Mouse (Mus musculus) stomach, postnatal 0 days (tissue): ENCODE measurements around the gene Pip5k1b. TPM values are rescaled to one million over a fixed set of nuclear protein-coding genes. Genes with fewer than 3 reads are reported as not detected.
A peak's percentile ranks its signal among the peaks of the same experiment; 100 is the strongest.

Source experiments
- ATAC-seq: fragments of 200-750 bp; cut with Nextera tagmentation; 2 replicates; pipeline ENCODE4 v1.8.0; 2017; ENCODE audit not compliant: low FRiP score, low TSS enrichment
- DNase-seq: peaks from one replicate; pipeline ENCODE4 v3.0.0-alpha.2; 2016; ENCODE audit warnings: low spot score
- H3K27ac ChIP-seq: fragments of 300-500 bp; sonication (generic); replicated peaks from 2 replicates; pipeline ENCODE4 v1.5.1; 2014; ENCODE audit warnings: mild to moderate bottlenecking, control low read depth
- H3K27me3 ChIP-seq: fragments of 300-500 bp; sonication (generic); 2 replicates; pipeline ENCODE4 v1.6.1; 2014; ENCODE audit warnings: low read length; ENCODE audit not compliant: control insufficient read depth, insufficient read depth
- H3K36me3 ChIP-seq: fragments of 300-500 bp; sonication (generic); 2 replicates; pipeline ENCODE4 v1.6.1; 2014; ENCODE audit warnings: low read length, mixed read lengths; ENCODE audit not compliant: control insufficient read depth, insufficient read depth
- H3K4me1 ChIP-seq: fragments of 300-500 bp; sonication (generic); replicated peaks from 2 replicates; pipeline ENCODE4 v1.6.1; 2014; ENCODE audit warnings: antibody characterized with exemption; ENCODE audit not compliant: control insufficient read depth, insufficient read depth
- H3K4me2 ChIP-seq: fragments of 300-500 bp; sonication (generic); replicated peaks from 2 replicates; pipeline ENCODE4 v1.6.1; 2014; ENCODE audit warnings: low read depth, mild to moderate bottlenecking, control low read depth, moderate library complexity
- H3K4me3 ChIP-seq: fragments of 300-500 bp; sonication (generic); 2 replicates; pipeline ENCODE4 v1.5.1; 2014; ENCODE audit warnings: low read depth, low read length, control low read depth
- H3K9ac ChIP-seq: fragments of 300-500 bp; sonication (generic); 2 replicates; pipeline ENCODE4 v1.6.1; 2014; ENCODE audit warnings: mild to moderate bottlenecking, low read length, control low read depth, mixed read lengths
- H3K9me3 ChIP-seq: fragments of 300-500 bp; sonication (generic); 2 replicates; pipeline ENCODE4 v1.6.1; 2016; ENCODE audit warnings: low read length; ENCODE audit not compliant: control insufficient read depth
- CTCF ChIP-seq: IDR thresholded peaks from 2 replicates; pipeline ENCODE4 v1.5.1; 2016; ENCODE audit warnings: antibody characterized with exemption, low read depth, mild to moderate bottlenecking, moderate library complexity
- EP300 ChIP-seq: optimal IDR thresholded peaks from 2 replicates; pipeline ENCODE3; 2016; ENCODE audit warnings: antibody characterized with exemption
- WGBS: fragments of 180-500 bp; shearing (Covaris S2); extraction: QIAGEN DNeasy Blood & Tissue Kit; methylation state at CpG from one replicate; pipeline ENCODE4 v1.1.7; 2014; 5-methylcytosine and 5-hydroxymethylcytosine counted together
- polyA plus RNA-seq: library from polyadenylated mRNA; unstranded; fragments of >200 nt; fragmentation: Nextera tagmentation; extraction: Ambion mirVana; gene quantifications from 2 replicates; pipeline ENCODE4 v1.2.1, GENCODE M21; 2015

Gene Pip5k1b
- polyA plus RNA-seq, 1 experiment from 2014 or later: 5.5 TPM

- no peaks in the 10 kb centered on the region for H3K27me3 ChIP-seq
- no peak overlapping the region for H3K4me3 ChIP-seq
- H3K9ac ChIP-seq: no peak overlapping the region
- TF ChIP-seq CTCF: no peak
- no peak for TF ChIP-seq EP300
- H3K4me2 ChIP-seq: peak overlapping the region; percentile 1; the same call in 1 of the 2 replicates
- H3K4me1 ChIP-seq: no peaks in the 10 kb centered on the region
- ATAC-seq (no peak), DNase-seq (peak; percentile 36)
- H3K27ac ChIP-seq: no peak overlapping the region
- 37% methylated on average over 13 of the region's 13 CpGs for WGBS
- no peaks in the 10 kb centered on the region for H3K9me3 ChIP-seq
- H3K36me3 ChIP-seq: no peaks in the 10 kb centered on the region
These were observed 102.3 kb downstream of the Pip5k1b start for GRCm38 (mm10) chr19:24453379-24453778.

GRCm38 (mm10) chr19:24452441-24452898 lies 103.2 kb downstream of the Pip5k1b start:
- Histone ChIP-seq H3K9me3 (no peaks in the 10 kb centered on the region), H3K27me3 (no peaks in the 10 kb centered on the region), H3K4me2 (no peak overlapping the region), H3K4me3 (no peak overlapping the region), H3K4me1 (no peaks in the 10 kb centered on the region), H3K9ac (no peak overlapping the region), H3K27ac (no peak overlapping the region), H3K36me3 (no peaks in the 10 kb centered on the region)
- TF ChIP-seq EP300: no peak
- ATAC-seq (no peak), DNase-seq (no peak)
- 23% methylated on average over 3 of the region's 3 CpGs for WGBS

GRCm38 (mm10) chr19:24451626-24452025 lies 104.0 kb downstream of the Pip5k1b start:
- no peak for DNase-seq
- Histone ChIP-seq H3K4me3 (no peak overlapping the region), H3K27ac (no peak overlapping the region), H3K27me3 (no peaks in the 10 kb centered on the region), H3K36me3 (no peaks in the 10 kb centered on the region), H3K9ac (no peak overlapping the region), H3K9me3 (no peaks in the 10 kb centered on the region), H3K4me1 (no peaks in the 10 kb centered on the region), H3K4me2 (no peak overlapping the region)
- ATAC-seq: no peak
- no peak for TF ChIP-seq CTCF
- TF ChIP-seq EP300: no peak
- 83% methylated on average over 3 of the region's 3 CpGs for WGBS

GRCm38 (mm10) chr19:24450740-24451139 lies 104.9 kb downstream of the Pip5k1b start:
- TF ChIP-seq CTCF (no peak), EP300 (no peak)
- Histone ChIP-seq H3K36me3 (no peaks in the 10 kb centered on the region), H3K4me2 (no peak overlapping the region), H3K27me3 (no peaks in the 10 kb centered on the region), H3K27ac (no peak overlapping the region), H3K9me3 (no peaks in the 10 kb centered on the region), H3K4me1 (no peaks in the 10 kb centered on the region), H3K4me3 (no peak overlapping the region), H3K9ac (no peak overlapping the region)
- DNase-seq (no peak), ATAC-seq (no peak)
- 89% methylated on average over 8 of the region's 8 CpGs for WGBS

- 80% methylated on average over 3 of the region's 3 CpGs for WGBS
- H3K36me3 ChIP-seq: no peaks in the 10 kb centered on the region
- no peak for TF ChIP-seq CTCF
- TF ChIP-seq EP300: no peak
These were observed 111.3 kb downstream of the Pip5k1b start for GRCm38 (mm10) chr19:24444322-24444721.

GRCm38 (mm10) chr19:24439715-24440114 lies 116.0 kb downstream of the Pip5k1b start:
- TF ChIP-seq CTCF (no peak), EP300 (no peak)
- ATAC-seq (no peak), DNase-seq (no peak)
- H3K9me3 ChIP-seq: no peaks in the 10 kb centered on the region
- H3K36me3 ChIP-seq: no peaks in the 10 kb centered on the region
- no peaks in the 10 kb centered on the region for H3K27me3 ChIP-seq
- H3K4me3 ChIP-seq: no peak overlapping the region
- H3K4me2 ChIP-seq: no peak overlapping the region
- H3K4me1 ChIP-seq: no peaks in the 10 kb centered on the region
- WGBS: 73% methylated on average over 4 of the region's 4 CpGs
- H3K27ac ChIP-seq: no peak overlapping the region
- no peak overlapping the region for H3K9ac ChIP-seq

More at GRCm38 (mm10) chr19:24444322-24444721, 111.3 kb downstream of the Pip5k1b start:
- Histone ChIP-seq H3K4me3 (no peak overlapping the region), H3K27ac (no peak overlapping the region), H3K4me2 (no peak overlapping the region), H3K27me3 (no peaks in the 10 kb centered on the region), H3K4me1 (no peaks in the 10 kb centered on the region), H3K9me3 (no peaks in the 10 kb centered on the region), H3K9ac (no peak overlapping the region)
- DNase-seq (no peak), ATAC-seq (no peak)
